Comparison of ENCODE assay signal across 8 mouse cellular contexts in the genomic region with DNA sequence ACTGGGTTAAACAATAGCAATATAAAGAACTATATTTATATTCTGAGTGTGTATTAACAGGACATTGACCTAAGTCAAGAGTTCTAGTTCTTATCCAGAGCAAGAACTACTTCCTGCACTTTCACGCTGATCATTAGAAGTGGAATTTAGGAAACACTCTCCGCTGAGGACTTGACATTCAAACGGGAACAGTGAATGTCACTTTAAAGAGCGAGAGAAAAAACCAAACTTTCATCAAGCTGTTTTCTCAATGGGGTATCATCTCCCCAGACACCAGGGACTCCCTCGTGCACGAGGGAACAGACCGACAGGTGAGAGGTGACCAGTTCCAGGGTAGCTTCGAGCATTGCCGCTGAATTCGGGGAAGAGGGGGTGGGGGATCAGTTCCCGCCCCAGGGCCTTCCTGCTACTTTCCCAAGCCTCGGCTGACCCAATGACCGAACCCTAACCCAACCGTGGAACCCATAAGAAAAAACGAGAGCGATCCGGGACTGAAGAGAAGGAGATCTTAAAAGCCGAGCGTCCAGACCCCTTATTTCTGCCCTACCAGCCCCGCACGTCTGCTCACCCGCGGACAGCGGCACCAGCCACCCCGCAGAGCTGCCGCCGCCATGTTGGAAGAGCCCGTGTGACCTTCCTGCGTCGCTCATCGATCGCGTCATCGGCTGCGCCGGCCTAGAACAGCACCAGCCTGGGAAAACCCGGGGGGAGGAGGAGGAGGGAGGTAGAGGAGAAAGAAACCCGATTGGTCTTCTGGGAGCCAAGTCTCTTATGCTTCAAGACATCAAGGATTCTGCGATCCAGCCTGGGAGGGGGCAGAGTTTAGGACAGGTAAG. TPM values are rescaled to one million over a fixed set of nuclear protein-coding genes. Genes with fewer than 3 reads are reported as not detected.
DNase-seq lines count a peak whose midpoint lies in the region; ATAC-seq and TF ChIP-seq lines count a peak whose summit lies in the region.

Timm44 (minus strand) TSS at position 639 of the 836 bp plus-strand sequence.

- DNase-seq in G1E (ENCODE audit: low spot score) = peak; percentile 87
- DNase-seq in cerebellum, adult 18-20 months = peak; percentile 98 to 99
- DNase-seq in heart, postnatal 36 days = peak; percentile 93 to 94
- DNase-seq in layer of hippocampus, adult 2 months (ENCODE audit: low spot score in 2 of 2) = peak; percentile 97
- DNase-seq in lung, embryonic 14.5 days = peak; percentile 98
- DNase-seq in thymus, adult 2 months = peak; percentile 95

- peak within 1 kb of the TSS; percentile 84 for H3K27ac ChIP-seq in forebrain, embryonic 16.5 days (ENCODE audit: low read length)
- H3K27ac ChIP-seq in layer of hippocampus, adult 2 months = peak within 1 kb of the TSS; percentile 93
- peak within 1 kb of the TSS; percentile 60 for H3K27ac ChIP-seq in lung, embryonic 14.5 days (ENCODE audit: low read depth)
- H3K27ac ChIP-seq in olfactory bulb, adult 2 months (ENCODE audit: insufficient read depth, low read depth, low read length) = peak within 1 kb of the TSS; percentile 86
- peak within 1 kb of the TSS; percentile 28; the same call in 1 of the 2 replicates for H3K27ac ChIP-seq in thymus, adult 2 months (ENCODE audit: control insufficient read depth, insufficient read depth, low read length)

- H3K36me3 ChIP-seq in G1E (replicated peaks) = peaks cover 35% of the 10 kb centered on the region
- peaks cover 9% of the 10 kb centered on the region; the same call in 1 of the 2 replicates for H3K36me3 ChIP-seq in forebrain, embryonic 16.5 days (ENCODE audit: control insufficient read depth, insufficient read depth)
- peaks cover 33% of the 10 kb centered on the region for H3K36me3 ChIP-seq in lung, embryonic 14.5 days (ENCODE audit: insufficient read depth)
- H3K36me3 ChIP-seq in thymus, adult 2 months (ENCODE audit: control insufficient read depth, insufficient read depth, low read length) = no peaks in the 10 kb centered on the region; the same call in 1 of the 2 replicates

- peak within 1 kb of the TSS; percentile 73 for H3K9ac ChIP-seq in forebrain, embryonic 16.5 days (replicated peaks; ENCODE audit: low read depth, low read length)
- peak within 1 kb of the TSS; percentile 86 for H3K9ac ChIP-seq in lung, embryonic 14.5 days

- peak; percentile 49 for TF ChIP-seq POLR2A in olfactory bulb, adult 2 months (IDR thresholded peaks at IDR 0.05; ENCODE audit: insufficient read depth, low read depth, low read length)
- TF ChIP-seq POLR2A in thymus, adult 2 months (IDR thresholded peaks at IDR 0.05; ENCODE audit: control insufficient read depth, extremely low read depth, insufficient read depth, low read length, poor library complexity) = peak; percentile 68; the same call in 1 of the 2 replicates

- intact Hi-C loops in heart, postnatal 36 days (cut with DNase I) = loop anchor here (2.0 kb wide), 1 partner anchor 17 kb away; the partner anchor contains the start of gene Ctxn1

- WGBS in forebrain, embryonic 16.5 days = under 1% methylated on average over 39 of the region's 39 CpGs
- WGBS in lung, embryonic 14.5 days = under 1% methylated on average over 39 of the region's 39 CpGs
- WGBS in olfactory bulb, adult 2 months = under 1% methylated on average over 39 of the region's 39 CpGs
- under 1% methylated on average over 39 of the region's 39 CpGs for WGBS in thymus, adult 2 months

- peaks cover 32% of the 10 kb centered on the region for H3K4me1 ChIP-seq in G1E (ENCODE audit: insufficient read depth, low read depth, low read length)
- H3K4me1 ChIP-seq in forebrain, embryonic 16.5 days (replicated peaks; ENCODE audit: control insufficient read depth, insufficient read depth, low read length) = peaks cover 11% of the 10 kb centered on the region
- H3K4me1 ChIP-seq in lung, embryonic 14.5 days (ENCODE audit: insufficient read depth) = no peaks in the 10 kb centered on the region; the same call in 1 of the 2 replicates
- H3K4me1 ChIP-seq in olfactory bulb, adult 2 months (ENCODE audit: control insufficient read depth, insufficient read depth, low read length) = no peaks in the 10 kb centered on the region
- peaks cover 5% of the 10 kb centered on the region for H3K4me1 ChIP-seq in thymus, adult 2 months (replicated peaks; ENCODE audit: control insufficient read depth, insufficient read depth, low read length)

- ATAC-seq in G1E (ENCODE audit: extremely low read depth, insufficient number of reproducible peaks, low FRiP score, poor library complexity, severe bottlenecking) = peak; percentile 95
- peak; percentile 99 for ATAC-seq in forebrain, embryonic 16.5 days
- peak; percentile 98 for ATAC-seq in lung, embryonic 14.5 days (ENCODE audit: insufficient read depth)

- no peak for TF ChIP-seq CTCF in G1E (IDR thresholded peaks at IDR 0.05; ENCODE audit: low read depth, low read length)
- no peak for TF ChIP-seq CTCF in layer of hippocampus, adult 2 months (conservative IDR thresholded peaks at IDR 0.05)
- TF ChIP-seq CTCF in lung, embryonic 14.5 days (IDR thresholded peaks at IDR 0.05; ENCODE audit: low read depth) = no peak
- TF ChIP-seq CTCF in olfactory bulb, adult 2 months (IDR thresholded peaks at IDR 0.05; ENCODE audit: insufficient read depth, low read depth, low read length) = no peak
- TF ChIP-seq CTCF in thymus, adult 2 months (IDR thresholded peaks at IDR 0.05; ENCODE audit: borderline replicate concordance, control insufficient read depth, extremely low read depth, insufficient read depth, low read length, poor library complexity) = no peak

- H3K4me2 ChIP-seq in forebrain, embryonic 16.5 days (ENCODE audit: low read length) = peak within 1 kb of the TSS; percentile 66
- H3K4me2 ChIP-seq in lung, embryonic 14.5 days = peak within 1 kb of the TSS; percentile 81

- peak within 1 kb of the TSS; percentile 87 for H3K4me3 ChIP-seq in G1E (ENCODE audit: low read depth, low read length)
- H3K4me3 ChIP-seq in forebrain, embryonic 16.5 days (replicated peaks; ENCODE audit: low read length) = peak within 1 kb of the TSS; percentile 66
- H3K4me3 ChIP-seq in layer of hippocampus, adult 2 months = peak within 1 kb of the TSS; percentile 96
- peak within 1 kb of the TSS; percentile 82 for H3K4me3 ChIP-seq in lung, embryonic 14.5 days (ENCODE audit: low read depth, low read length)
- H3K4me3 ChIP-seq in olfactory bulb, adult 2 months (ENCODE audit: insufficient read depth, low read depth, low read length) = peak within 1 kb of the TSS; percentile 79
- peak within 1 kb of the TSS; percentile 77 for H3K4me3 ChIP-seq in thymus, adult 2 months (ENCODE audit: control insufficient read depth, insufficient read depth, low read length)

- no peaks in the 10 kb centered on the region for H3K27me3 ChIP-seq in G1E (ENCODE audit: insufficient read depth, low read length)
- H3K27me3 ChIP-seq in forebrain, embryonic 16.5 days (replicated peaks; ENCODE audit: control insufficient read depth, insufficient read depth, low read length) = no peaks in the 10 kb centered on the region
- H3K27me3 ChIP-seq in lung, embryonic 14.5 days (ENCODE audit: insufficient read depth, low read length) = no peaks in the 10 kb centered on the region
- no peaks in the 10 kb centered on the region for H3K27me3 ChIP-seq in thymus, adult 2 months (ENCODE audit: control insufficient read depth, insufficient read depth, low read length)

- no peaks in the 10 kb centered on the region for H3K9me3 ChIP-seq in G1E (replicated peaks)
- H3K9me3 ChIP-seq in forebrain, embryonic 16.5 days (ENCODE audit: control insufficient read depth, low read length) = no peaks in the 10 kb centered on the region
- H3K9me3 ChIP-seq in lung, embryonic 14.5 days (ENCODE audit: low read depth, low read length) = no peaks in the 10 kb centered on the region

RNA-seq across cellular contexts. Expression of gene Timm44, which starts in this region (rescaled TPM):
- total RNA-seq in G1E (2014; fragmentation: Nextera tagmentation) (81.8 and 94.6 TPM in 2 replicates), G1E (2017) (113 and 123 TPM in 2 replicates)
- polyA plus RNA-seq in G1E (2012) = 65.3 and 81.1 TPM in 2 replicates
- 41.1 and 44.5 TPM in 2 replicates for polyA plus RNA-seq in forebrain, embryonic 16.5 days (2015; fragmentation: Nextera tagmentation; extraction: Ambion mirVana)
- 100 to 1,000 TPM; 107 to 126 TPM for total RNA-seq in heart, postnatal 36 days (2021)
- 10 to 100 TPM; 73.9 to 78.8 TPM for total RNA-seq in layer of hippocampus, adult 2 months (2021)
- 74.9 and 77.0 TPM in 2 replicates for polyA plus RNA-seq in lung, embryonic 14.5 days (2014; fragmentation: Nextera tagmentation; extraction: Ambion mirVana)
- polyA plus RNA-seq in olfactory bulb, adult 2 months (2012; ENCODE audit: insufficient read depth, insufficient read length, low replicate concordance, missing spikeins) = not detected in 2 replicates
- 84.4 and 88.0 TPM in 2 replicates for polyA plus RNA-seq in thymus, adult 2 months (2012; rRNA removed)

Comparison
In these comparisons a context has a peak if more than half of its experiments do, and no peak if none do; other contexts are left out.
1. Peak in every context shown above with its lines: DNase-seq, ATAC-seq, H3K4me3 ChIP-seq and H3K27ac ChIP-seq.
2. H3K27ac ChIP-seq: peak in every context shown above with its lines; median percentile 93 in layer of hippocampus, adult 2 months; 86 in olfactory bulb, adult 2 months; 84 in forebrain, embryonic 16.5 days; 60 in lung, embryonic 14.5 days; 28 in thymus, adult 2 months.